Mouse (Mus musculus): ENCODE measurements around the gene B3gnt8.

- TF ChIP-seq CTCF (IDR thresholded peaks at IDR 0.05; ENCODE audit: control insufficient read depth, insufficient read depth, insufficient read length), result no peak
- TF ChIP-seq MAX (IDR thresholded peaks at IDR 0.05), result no peak
- TF ChIP-seq CEBPB (IDR thresholded peaks at IDR 0.05; ENCODE audit: low read depth), result no peak
- TF ChIP-seq FOSL1 (IDR thresholded peaks at IDR 0.05; ENCODE audit: insufficient read depth, low read length, poor library complexity, severe bottlenecking), result no peak
Measured at GRCm38 (mm10) chr7:25627431-25628322, 1.2 kb downstream of the B3gnt8 start.

Measured in C2C12 (cell line).